Mouse (Mus musculus) MEL (cell line): ENCODE data around the gene Nudt9. TPM values are rescaled to one million over a fixed set of nuclear protein-coding genes. Genes with fewer than 3 reads are reported as not detected.

Source experiments
- DNase-seq: peaks from one replicate; pipeline ENCODE4 v3.0.0; 2011; ENCODE audit warnings: low read depth, low spot score
- H3K27ac ChIP-seq: 2 replicates; pipeline ENCODE4 v1.5.1; 2012; ENCODE audit warnings: low read depth, mild to moderate bottlenecking, control low read depth, low read length, moderate library complexity; ENCODE audit not compliant: control insufficient read depth
- H3K27me3 ChIP-seq, 2 experiments: fragments of 150-350 bp in 1 of 2; sonication (generic) in 1 of 2; 2 replicates each; pipeline ENCODE4 v1.6.1; 2012; ENCODE audit warnings: low read length in 2 of 2, mild to moderate bottlenecking in 2 of 2, improper control_type of control experiment in 1 of 2, moderate library complexity in 1 of 2; ENCODE audit not compliant: insufficient read depth in 2 of 2, control insufficient read depth in 1 of 2
- H3K36me3 ChIP-seq, 2 experiments: 2 replicates each; pipeline ENCODE4 v1.6.1; 2012 to 2014; ENCODE audit warnings: low read length in 2 of 2, improper control_type of control experiment in 1 of 2, inconsistent platforms in 1 of 2, mild to moderate bottlenecking in 1 of 2; ENCODE audit not compliant: insufficient read depth in 2 of 2, control insufficient read depth in 1 of 2
- H3K4me1 ChIP-seq, 2 experiments: fragments of 150-350 bp in 1 of 2; sonication (generic) in 1 of 2; 2 replicates each; pipeline ENCODE4 v1.6.1; 2012; ENCODE audit warnings: low read length in 2 of 2, improper control_type of control experiment in 1 of 2, mild to moderate bottlenecking in 1 of 2; ENCODE audit not compliant: insufficient read depth in 2 of 2, control insufficient read depth in 1 of 2
- H3K4me3 ChIP-seq, 2 experiments: fragments of 150-350 bp in 1 of 2; sonication (generic) in 1 of 2; 2 replicates each; pipeline ENCODE4 v1.5.1; 2012; ENCODE audit warnings: low read depth in 2 of 2, low read length in 2 of 2, mild to moderate bottlenecking in 2 of 2, moderate library complexity in 2 of 2, control low read depth in 1 of 2, improper control_type of control experiment in 1 of 2; ENCODE audit not compliant: control insufficient read depth in 1 of 2, insufficient read depth in 1 of 2
- H3K79me2 ChIP-seq: 2 replicates; pipeline ENCODE4 v1.6.1; 2012; ENCODE audit warnings: mild to moderate bottlenecking, low read length, moderate library complexity; ENCODE audit not compliant: control insufficient read depth, poor library complexity, insufficient read depth
- H3K9ac ChIP-seq: 2 replicates; pipeline ENCODE4 v1.6.1; 2012; ENCODE audit warnings: low read depth, mild to moderate bottlenecking, control low read depth, low read length, moderate library complexity; ENCODE audit not compliant: control insufficient read depth, poor library complexity, severe bottlenecking
- H3K9me3 ChIP-seq: fragments of 150-350 bp; sonication (generic); replicated peaks from 2 replicates; pipeline ENCODE4 v1.6.1; 2012; ENCODE audit warnings: mild to moderate bottlenecking, low read length, improper control_type of control experiment, moderate library complexity; ENCODE audit not compliant: insufficient read depth
- BHLHE40 ChIP-seq: IDR thresholded peaks from 2 replicates; pipeline ENCODE4 v1.6.1; 2012; ENCODE audit warnings: low read depth, mild to moderate bottlenecking, inconsistent platforms, low read length, improper control_type of control experiment, borderline replicate concordance
- CHD2 ChIP-seq: IDR thresholded peaks from 2 replicates; pipeline ENCODE4 v1.6.1; 2011; ENCODE audit warnings: low read length, improper control_type of control experiment
- ETS1 ChIP-seq: IDR thresholded peaks from 2 replicates; pipeline ENCODE4 v1.6.1; 2012; ENCODE audit warnings: low read depth, mild to moderate bottlenecking, inconsistent platforms, low read length, improper control_type of control experiment, moderate library complexity
- JUND ChIP-seq: IDR thresholded peaks from 2 replicates; pipeline ENCODE4 v1.6.1; 2011; ENCODE audit warnings: low read depth, mild to moderate bottlenecking, improper control_type of control experiment, low read length
- MAFK ChIP-seq: IDR thresholded peaks from 2 replicates; pipeline ENCODE4 v1.6.1; 2011; ENCODE audit warnings: low read depth, mild to moderate bottlenecking, low read length, improper control_type of control experiment, borderline replicate concordance
- MYC ChIP-seq: IDR thresholded peaks from 2 replicates; pipeline ENCODE4 v1.6.1; 2011; ENCODE audit warnings: low read depth, mild to moderate bottlenecking, low read length, improper control_type of control experiment, moderate library complexity
- NELFE ChIP-seq: IDR thresholded peaks from 2 replicates; pipeline ENCODE4 v1.6.1; 2011; ENCODE audit warnings: low read depth, low read length, improper control_type of control experiment
- NRF1 ChIP-seq: IDR thresholded peaks from 2 replicates; pipeline ENCODE4 v1.6.1; 2014; ENCODE audit warnings: low read depth, mild to moderate bottlenecking, inconsistent platforms, low read length, improper control_type of control experiment, moderate library complexity; ENCODE audit not compliant: poor library complexity, insufficient read depth, severe bottlenecking
- POLR2AphosphoS2 ChIP-seq: IDR thresholded peaks from 2 replicates; pipeline ENCODE4 v1.6.1; 2011; ENCODE audit warnings: low read length, improper control_type of control experiment
- POLR2AphosphoS5 ChIP-seq: IDR thresholded peaks from 2 replicates; pipeline ENCODE4 v1.6.1; 2012; ENCODE audit warnings: low read depth, borderline replicate concordance, mild to moderate bottlenecking, inconsistent platforms, low read length, moderate library complexity, mixed read lengths
- SMC3 ChIP-seq: IDR thresholded peaks from 2 replicates; pipeline ENCODE4 v1.6.1; 2011; ENCODE audit warnings: low read depth, low read length, improper control_type of control experiment
- TAL1 ChIP-seq: IDR thresholded peaks from 2 replicates; pipeline ENCODE4 v1.6.1; 2012; ENCODE audit warnings: mild to moderate bottlenecking, inconsistent platforms, low read length, moderate library complexity, mixed read lengths
- UBTF ChIP-seq: IDR thresholded peaks from 2 replicates; pipeline ENCODE4 v1.6.1; 2012; ENCODE audit warnings: low read depth, mild to moderate bottlenecking, inconsistent platforms, low read length, improper control_type of control experiment, moderate library complexity, borderline replicate concordance; ENCODE audit not compliant: insufficient read depth
- USF1 ChIP-seq: IDR thresholded peaks from 2 replicates; pipeline ENCODE4 v1.6.1; 2014; ENCODE audit warnings: low read depth, mild to moderate bottlenecking, inconsistent platforms, low read length, improper control_type of control experiment, moderate library complexity
- ZKSCAN1 ChIP-seq: IDR thresholded peaks from 2 replicates; pipeline ENCODE4 v1.6.1; 2012; ENCODE audit warnings: low read depth, mild to moderate bottlenecking, inconsistent platforms, low read length, improper control_type of control experiment, moderate library complexity
- ZNF384 ChIP-seq: IDR thresholded peaks from 2 replicates; pipeline ENCODE4 v1.6.1; 2012; ENCODE audit warnings: low read depth, mild to moderate bottlenecking, inconsistent platforms, low read length, improper control_type of control experiment
- polyA plus RNA-seq, 2 experiments: library from polyadenylated mRNA; stranded (reverse) in 1 of 2; unstranded in 1 of 2; fragments of >175 nt in 1 of 2; fragments of >200 nt in 1 of 2; gene quantifications; 2 replicates each; pipeline versions ENCODE4 v1.2.1 to v1.2.4; 2012; ENCODE audit warnings: low replicate concordance in 2 of 2, low read depth in 1 of 2; ENCODE audit not compliant: insufficient read length in 2 of 2, insufficient read depth in 1 of 2, missing spikeins in 1 of 2
- total RNA-seq: library from RNA; depleted of rRNA; stranded (reverse); fragments of 300-350 nt; gene quantifications from 2 replicates; pipeline ENCODE4 v1.2.3, GENCODE M21; 2012

Nudt9 gene
- total and polyA plus RNA-seq, 3 experiments, result 102 to 125 TPM; not detected in 1

DNA sequence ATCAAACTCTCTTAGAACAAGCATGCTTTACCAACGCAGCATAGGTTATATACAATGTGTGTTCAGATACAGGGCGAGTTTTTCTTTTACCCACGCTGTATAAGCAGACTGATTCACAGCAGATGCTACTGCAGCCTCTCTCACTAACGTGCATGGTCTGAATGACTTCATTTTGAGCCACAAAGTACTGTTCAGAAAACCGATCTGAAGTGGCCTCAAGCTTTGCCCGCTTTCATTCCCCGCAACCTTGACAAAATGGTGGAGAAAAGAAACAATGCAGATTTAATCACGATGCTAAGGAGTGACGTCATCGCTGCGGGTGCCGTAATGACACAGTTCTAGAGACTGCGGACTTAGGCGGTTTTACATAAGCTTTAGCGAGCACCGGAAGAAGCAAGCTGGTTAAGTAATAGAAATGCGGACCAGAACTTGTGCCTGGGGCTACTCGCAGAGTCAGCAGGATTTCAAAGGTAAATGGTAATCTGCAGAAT, 62.8 kb downstream of the Nudt9 start:
- DNase-seq, result no peak
- H3K27ac ChIP-seq, result no peak overlapping the region

GRCm38 (mm10) chr5:104109516-104109915, 63.4 kb downstream of the Nudt9 start:
- Histone ChIP-seq H3K4me3 (no peak overlapping the region), H3K9me3 (no peaks in the 10 kb centered on the region), H3K9ac (no peak overlapping the region), H3K27me3 (peaks cover 0 to 2% of the 10 kb centered on the region in 2 experiments; a peak in 1 of 4 replicates), H3K79me2 (no peaks in the 10 kb centered on the region), H3K27ac (no peak overlapping the region), H3K4me1 (no peaks in the 10 kb centered on the region), H3K36me3 (no peaks in the 10 kb centered on the region)
- no peak for TF ChIP-seq USF1
- TF ChIP-seq ZNF384, result no peak
- no peak for TF ChIP-seq UBTF
- no peak for TF ChIP-seq CHD2
- no peak for TF ChIP-seq ZKSCAN1
- no peak for TF ChIP-seq JUND
- TF ChIP-seq ETS1, result no peak
- TF ChIP-seq BHLHE40, result no peak
- no peak for TF ChIP-seq TAL1
- TF ChIP-seq NELFE, result no peak
- TF ChIP-seq POLR2AphosphoS2, result no peak
- DNase-seq, result no peak

More for the DNA sequence above, 62.8 kb downstream of the Nudt9 start:
- no peak for TF ChIP-seq SMC3
- TF ChIP-seq MAFK, result no peak
- TF ChIP-seq NRF1, result no peak
- TF ChIP-seq POLR2AphosphoS5, result no peak
- no peak for TF ChIP-seq MYC
- TF ChIP-seq BHLHE40, result no peak
- Histone ChIP-seq H3K9me3 (no peaks in the 10 kb centered on the region), H3K27me3 (peaks cover 0 to 2% of the 10 kb centered on the region in 2 experiments; a peak in 1 of 4 replicates), H3K4me1 (no peaks in the 10 kb centered on the region), H3K4me3 (no peak overlapping the region), H3K9ac (no peak overlapping the region), H3K79me2 (no peaks in the 10 kb centered on the region), H3K36me3 (no peaks in the 10 kb centered on the region)
